Mouse (Mus musculus) WW6 (cell line): ENCODE data around the gene Stx16.
A peak's percentile ranks its signal among the peaks of the same experiment; 100 is the strongest.

Experiments
- DNase-seq: peaks from one replicate; pipeline ENCODE4 v3.0.0-alpha.2; 2013; ENCODE audit warnings: low read depth, low spot score

The Stx16 gene

GRCm38 (mm10) chr2:174075673-174076432 lies at the start of gene Stx16:
Gene Stx16, plus strand, starts transcription at chr2:174076308.
- DNase-seq, result peak; percentile 85

GRCm38 (mm10) chr2:174026406-174026805 lies 49.7 kb upstream of the Stx16 start:
- no peak for DNase-seq

- no peak for DNase-seq
These were observed 42.8 kb upstream of the Stx16 start for GRCm38 (mm10) chr2:174033257-174033800.

GRCm38 (mm10) chr2:174047656-174048055 lies 28.5 kb upstream of the Stx16 start:
- DNase-seq, result no peak

- DNase-seq, result no peak
These were observed 26.4 kb upstream of the Stx16 start for GRCm38 (mm10) chr2:174049481-174050338.

GRCm38 (mm10) chr2:174050339-174050685 lies 25.8 kb upstream of the Stx16 start:
- DNase-seq, result no peak

- no peak for DNase-seq
These were observed 25.0 kb upstream of the Stx16 start for GRCm38 (mm10) chr2:174051081-174051481.

- no peak for DNase-seq
These were observed 21.6 kb upstream of the Stx16 start for GRCm38 (mm10) chr2:174054496-174054895.

- DNase-seq, result no peak
These were observed 18.4 kb upstream of the Stx16 start for GRCm38 (mm10) chr2:174057730-174058129.

- no peak for DNase-seq
These were observed 17.7 kb upstream of the Stx16 start for GRCm38 (mm10) chr2:174058316-174058939.

- DNase-seq, result no peak
These were observed 16.3 kb upstream of the Stx16 start for GRCm38 (mm10) chr2:174059591-174060385.

GRCm38 (mm10) chr2:174061219-174061618 lies 14.9 kb upstream of the Stx16 start:
- DNase-seq, result no peak

- DNase-seq, result no peak
These were observed 13.0 kb upstream of the Stx16 start for GRCm38 (mm10) chr2:174063074-174063473.

GRCm38 (mm10) chr2:174063527-174064211 lies 12.4 kb upstream of the Stx16 start:
- DNase-seq, result no peak

GRCm38 (mm10) chr2:174067793-174068419 lies 8.2 kb upstream of the Stx16 start:
- no peak for DNase-seq

GRCm38 (mm10) chr2:174069532-174070049 lies 6.5 kb upstream of the Stx16 start:
- DNase-seq, result no peak

GRCm38 (mm10) chr2:174071406-174071805 lies 4.7 kb upstream of the Stx16 start:
- no peak for DNase-seq

GRCm38 (mm10) chr2:174073156-174073790 lies 2.8 kb upstream of the Stx16 start:
- DNase-seq, result no peak

GRCm38 (mm10) chr2:174074621-174075020 lies 1.5 kb upstream of the Stx16 start:
- no peak for DNase-seq
